Mouse (Mus musculus) kidney, postnatal 36 days (tissue): Measurements from ENCODE around the gene Rasgef1c.

Source experiments
- DNase-seq, 2 experiments: peaks; one replicate each; pipeline ENCODE4 v3.0.0; 2021 to 2022; ENCODE audit warnings: mixed read lengths in 2 of 2

The Rasgef1c gene

GRCm38 (mm10) chr11:49978935-49979334 is 77.3 kb downstream of the Rasgef1c start:
- no peak for DNase-seq

- DNase-seq = peak in 1 of 2 experiments; percentile 32
These were observed 79.1 kb downstream of the Rasgef1c start for GRCm38 (mm10) chr11:49980681-49981235.

GRCm38 (mm10) chr11:49981321-49981963 is 79.8 kb downstream of the Rasgef1c start:
- no peak for DNase-seq

- no peak for DNase-seq
These were observed 80.5 kb downstream of the Rasgef1c start for GRCm38 (mm10) chr11:49982094-49982493.

- no peak for DNase-seq
These were observed 81.2 kb downstream of the Rasgef1c start for GRCm38 (mm10) chr11:49982881-49983280.

GRCm38 (mm10) chr11:49983875-49984552 is 82.4 kb downstream of the Rasgef1c start:
- no peak for DNase-seq

GRCm38 (mm10) chr11:49985009-49985408 is 83.4 kb downstream of the Rasgef1c start:
- no peak for DNase-seq

- peak; percentile 66 to 86 for DNase-seq
These were observed 84.8 kb downstream of the Rasgef1c start for GRCm38 (mm10) chr11:49986277-49987036.

- DNase-seq = no peak
These were observed 92.9 kb downstream of the Rasgef1c start for GRCm38 (mm10) chr11:49994536-49994935.

GRCm38 (mm10) chr11:49996398-49996797 is 94.8 kb downstream of the Rasgef1c start:
- no peak for DNase-seq

- peak; percentile 79 to 80 for DNase-seq
These were observed 95.7 kb downstream of the Rasgef1c start for GRCm38 (mm10) chr11:49997321-49997720.

- DNase-seq = no peak
These were observed 101.2 kb downstream of the Rasgef1c start for GRCm38 (mm10) chr11:50002853-50003252.

- no peak for DNase-seq
These were observed 106.1 kb downstream of the Rasgef1c start for GRCm38 (mm10) chr11:50007776-50008175.

- DNase-seq = no peak
These were observed 106.6 kb downstream of the Rasgef1c start for GRCm38 (mm10) chr11:50008231-50008630.

GRCm38 (mm10) chr11:50013016-50013415 is 111.4 kb downstream of the Rasgef1c start:
- DNase-seq = no peak

- no peak for DNase-seq
These were observed 114.9 kb downstream of the Rasgef1c start for GRCm38 (mm10) chr11:50016503-50016902.

GRCm38 (mm10) chr11:50017511-50017910 is 115.9 kb downstream of the Rasgef1c start:
- DNase-seq = no peak

- DNase-seq = no peak
These were observed 117.2 kb downstream of the Rasgef1c start for GRCm38 (mm10) chr11:50018848-50019247.

GRCm38 (mm10) chr11:50022085-50022484 is 120.5 kb downstream of the Rasgef1c start:
- peak; percentile 42 to 55 for DNase-seq

- DNase-seq = no peak
These were observed 122.8 kb downstream of the Rasgef1c start for GRCm38 (mm10) chr11:50024445-50024832.

GRCm38 (mm10) chr11:50024833-50025720 is 123.4 kb downstream of the Rasgef1c start, which contains the start of gene Rnf130:
TSS of gene Rnf130 (plus strand) at chr11:50025346.
- peak; percentile 96 to 97 for DNase-seq
